In the genomic region with DNA sequence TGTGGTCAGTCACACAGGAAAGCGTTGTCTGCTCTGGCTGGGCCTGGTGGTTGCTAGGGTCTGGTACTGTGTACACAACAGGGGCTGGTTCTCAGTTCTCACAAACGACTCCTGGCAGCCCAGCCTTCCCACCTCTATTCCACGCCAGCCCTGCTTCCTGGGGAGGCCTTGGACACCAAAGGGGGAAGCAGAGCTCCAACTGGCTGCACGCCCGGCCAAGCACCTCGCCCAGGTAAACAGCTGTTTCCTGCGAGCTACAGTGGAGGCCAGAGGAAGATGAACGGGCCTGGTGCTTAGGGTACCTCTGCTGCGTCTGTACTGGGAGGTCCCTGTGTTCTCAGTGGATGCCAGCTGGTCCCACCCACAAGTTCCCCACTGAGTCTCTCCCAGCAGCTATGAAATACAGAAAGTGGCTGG, we compare ENCODE assay signal across 7 mouse cellular contexts. TPM values are rescaled to one million over a fixed set of nuclear protein-coding genes. Genes with fewer than 3 reads are reported as not detected.
DNase-seq lines count a peak whose midpoint lies in the region; ATAC-seq lines count a peak whose summit lies in the region.

No protein-coding gene starts in this region.

- H3K36me3 ChIP-seq in heart, embryonic 15.5 days, result peaks cover under 1% of the 10 kb centered on the region; the same call in 1 of the 2 replicates
- peaks cover 5% of the 10 kb centered on the region; the same call in 1 of the 2 replicates for H3K36me3 ChIP-seq in midbrain, embryonic 10.5 days

- H3K4me3 ChIP-seq in heart, embryonic 15.5 days, result no peak overlapping the region
- H3K4me3 ChIP-seq in midbrain, embryonic 10.5 days, result no peak overlapping the region

- H3K27ac ChIP-seq in heart, embryonic 15.5 days, result peak overlapping the region; percentile 53; the same call in 1 of the 2 replicates
- H3K27ac ChIP-seq in midbrain, embryonic 10.5 days (replicated peaks), result peak overlapping the region; percentile 74

- no peak overlapping the region for H3K4me2 ChIP-seq in heart, embryonic 15.5 days

- H3K27me3 ChIP-seq in heart, embryonic 15.5 days, result no peaks in the 10 kb centered on the region
- no peaks in the 10 kb centered on the region for H3K27me3 ChIP-seq in midbrain, embryonic 10.5 days (ENCODE audit: low read depth, poor library complexity, severe bottlenecking)

- no peak overlapping the region for H3K9ac ChIP-seq in heart, embryonic 15.5 days

- peak; percentile 62 to 86 for DNase-seq in layer of hippocampus, adult 18-20 months (ENCODE audit: low spot score in 2 of 2)
- no peak for DNase-seq in layer of hippocampus, postnatal 25 days (ENCODE audit: extremely low spot score in 1 of 2, low spot score in 1 of 2)
- peak; percentile 15 to 54 for DNase-seq in kidney, postnatal 25 days
- DNase-seq in midbrain, embryonic 10.5 days (ENCODE audit: low spot score), result no peak
- DNase-seq in B cell, adult 2 months, result no peak
- DNase-seq in spleen, adult 12 weeks (ENCODE audit: low spot score), result no peak

- no peak for ATAC-seq in heart, embryonic 15.5 days (replicated peaks; ENCODE audit: insufficient number of reproducible peaks, insufficient read depth, low FRiP score, low read depth)

- 55% methylated on average over 9 of the region's 9 CpGs for WGBS in heart, embryonic 15.5 days
- WGBS in midbrain, embryonic 10.5 days, result 70% methylated on average over 9 of the region's 9 CpGs

- H3K4me1 ChIP-seq in heart, embryonic 15.5 days (replicated peaks), result peaks cover 50% of the 10 kb centered on the region
- H3K4me1 ChIP-seq in midbrain, embryonic 10.5 days, result peaks cover 42% of the 10 kb centered on the region

- no peaks in the 10 kb centered on the region for H3K9me3 ChIP-seq in heart, embryonic 15.5 days (replicated peaks)
- no peaks in the 10 kb centered on the region for H3K9me3 ChIP-seq in midbrain, embryonic 10.5 days (replicated peaks)

RNA-seq across cellular contexts. Expression of a gene that starts 29.9 kb away (rescaled TPM):
- total RNA-seq in layer of hippocampus, adult 18-20 months (2021), result 100 to 1,000 TPM; 193 to 199 TPM
- 100 to 1,000 TPM; 166 to 172 TPM for total RNA-seq in layer of hippocampus, postnatal 25 days (2021)
- 8.7 and 14.2 TPM in 2 replicates for polyA plus RNA-seq in heart, embryonic 15.5 days (2015; fragmentation: Nextera tagmentation; extraction: Ambion mirVana)
- 12.9 and 16.5 TPM in 2 replicates for polyA plus RNA-seq in midbrain, embryonic 10.5 days (2016; fragmentation: Nextera tagmentation; extraction: Ambion mirVana)

RNA-seq across cellular contexts. Expression of a gene that starts 36.1 kb away (rescaled TPM):
- total RNA-seq in layer of hippocampus, adult 18-20 months (2021), result under 1 TPM; 0.13 to 0.42 TPM
- under 1 TPM; 0.32 to 0.47 TPM for total RNA-seq in layer of hippocampus, postnatal 25 days (2021)
- polyA plus RNA-seq in heart, embryonic 15.5 days (2015; fragmentation: Nextera tagmentation; extraction: Ambion mirVana), result 2.8 and 4.0 TPM in 2 replicates
- polyA plus RNA-seq in midbrain, embryonic 10.5 days (2016; fragmentation: Nextera tagmentation; extraction: Ambion mirVana), result 0.37 and 0.39 TPM in 2 replicates

RNA-seq across cellular contexts. Expression of a gene that starts 56.4 kb away (rescaled TPM):
- 10 to 100 TPM; 74.5 to 75.6 TPM for total RNA-seq in layer of hippocampus, adult 18-20 months (2021)
- 10 to 100 TPM; 61.8 to 66.1 TPM for total RNA-seq in layer of hippocampus, postnatal 25 days (2021)
- 10.5 and 13.4 TPM in 2 replicates for polyA plus RNA-seq in heart, embryonic 15.5 days (2015; fragmentation: Nextera tagmentation; extraction: Ambion mirVana)
- 16.8 and 19.1 TPM in 2 replicates for polyA plus RNA-seq in midbrain, embryonic 10.5 days (2016; fragmentation: Nextera tagmentation; extraction: Ambion mirVana)

Comparison
In these comparisons a context has a peak if more than half of its experiments do, and no peak if none do; other contexts are left out.
1. DNase-seq: peak in layer of hippocampus, adult 18-20 months (2 of 2) and kidney, postnatal 25 days (2 of 2); none in layer of hippocampus, postnatal 25 days (0 of 2), midbrain, embryonic 10.5 days (single experiment), B cell, adult 2 months (0 of 2) and spleen, adult 12 weeks (single experiment).